Mouse (Mus musculus) neural tube, embryonic 10.5 days (tissue): ENCODE measurements around the gene Vps16.

Experiments
- DNase-seq: peaks from one replicate; pipeline ENCODE4 v3.0.0-alpha.2; 2017; ENCODE audit warnings: low spot score; ENCODE audit errors: extremely low spot score

Gene Vps16

DNA sequence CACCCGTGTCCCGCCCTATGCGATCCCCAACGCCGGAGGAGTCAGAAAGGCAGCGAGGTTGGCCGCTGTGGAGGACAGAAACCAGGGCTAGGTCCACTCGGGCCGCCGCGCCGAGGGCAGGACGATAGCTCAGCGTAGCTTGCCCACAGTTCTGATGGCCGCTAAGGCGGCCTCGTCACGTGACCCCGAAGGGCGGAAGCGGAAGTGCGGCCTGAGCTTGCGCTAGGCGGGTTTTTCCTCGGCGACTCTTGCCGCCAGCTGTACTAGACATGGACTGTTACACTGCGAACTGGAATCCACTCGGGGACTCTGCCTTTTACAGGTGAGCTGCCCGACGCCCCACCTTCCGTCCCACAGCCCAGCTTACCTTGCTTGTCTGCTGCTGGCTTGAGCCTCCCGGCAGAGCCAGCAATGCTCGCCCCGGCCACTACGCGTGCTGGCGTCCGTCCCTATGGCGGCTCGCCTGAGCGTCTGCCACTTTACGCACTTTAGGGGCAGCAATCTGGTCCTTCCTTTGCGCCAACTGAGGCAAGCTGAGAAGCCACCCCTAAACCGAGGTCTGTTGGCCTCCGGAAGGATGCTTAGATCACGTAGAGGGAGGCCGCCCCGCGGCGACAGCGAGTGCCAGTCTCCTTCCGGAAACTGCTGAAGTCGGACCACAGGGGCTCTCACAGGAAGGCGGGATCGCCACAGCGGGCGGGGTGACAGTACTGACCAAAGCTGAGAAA is at the start of gene Vps16, which contains the start of gene Pced1a:
Vps16 (plus strand) TSS at position 214 of the 728 bp plus-strand sequence.
Pced1a (minus strand) TSS at position 576 of the 728 bp plus-strand sequence.
- peak; percentile 98 for DNase-seq

DNA sequence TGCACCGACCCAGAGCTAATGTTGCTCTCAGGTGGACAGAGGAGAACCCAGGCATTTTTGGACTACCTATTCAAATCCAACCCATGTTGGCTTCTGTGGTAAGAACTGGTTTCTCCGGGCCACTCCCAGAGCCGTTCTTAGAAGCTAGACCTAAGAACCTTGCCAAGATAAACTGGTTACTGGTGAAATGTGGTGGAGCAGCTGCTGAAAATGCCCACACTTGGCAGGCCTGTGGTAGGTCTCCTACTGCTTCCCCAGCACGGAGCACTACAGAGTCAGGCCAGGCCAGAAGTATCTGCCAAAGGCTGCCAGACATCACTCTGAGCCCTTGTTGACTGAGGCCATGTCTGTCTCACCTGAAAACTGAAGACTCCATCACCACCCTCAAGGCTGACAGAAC is 49.2 kb upstream of the Vps16 start:
- DNase-seq, result no peak

DNA sequence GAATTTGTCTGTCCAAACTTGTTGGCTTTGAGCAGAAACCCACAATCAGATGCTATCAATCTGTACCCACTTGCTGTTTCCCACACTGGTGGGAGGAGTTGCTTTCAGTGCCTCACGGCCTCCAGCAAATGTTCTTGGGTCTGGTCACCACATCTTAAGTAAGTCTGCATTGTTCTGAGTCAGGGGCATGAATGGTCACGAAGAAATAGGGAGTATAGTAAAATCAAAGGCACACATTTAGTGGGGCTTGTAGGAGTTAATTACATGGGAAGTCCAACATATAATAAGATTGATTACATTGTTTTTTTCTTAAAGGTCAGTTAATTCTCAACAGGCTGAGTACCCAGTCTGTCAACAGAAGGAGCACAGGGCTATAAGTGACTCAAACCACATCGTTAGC is 40.9 kb upstream of the Vps16 start:
- DNase-seq, result no peak

DNA sequence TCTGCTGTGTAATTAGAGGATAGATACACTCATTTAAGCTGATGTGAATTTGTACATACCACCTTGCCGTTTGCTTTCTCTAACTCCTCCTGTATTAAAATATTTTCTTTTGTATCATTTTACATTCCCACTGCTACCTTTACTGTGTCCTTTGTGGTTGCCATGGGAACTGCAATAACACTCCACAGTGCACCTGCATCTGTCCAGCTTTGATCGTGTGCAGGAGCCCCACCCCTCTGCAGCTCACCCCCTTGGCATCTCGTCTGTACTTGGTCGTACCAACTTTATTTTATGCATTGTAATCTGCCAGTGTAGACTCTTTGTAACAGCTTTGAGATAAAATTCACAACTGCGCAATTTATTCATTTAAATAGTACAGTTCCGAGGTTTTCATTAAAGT is 40.2 kb upstream of the Vps16 start:
- DNase-seq, result no peak

DNA sequence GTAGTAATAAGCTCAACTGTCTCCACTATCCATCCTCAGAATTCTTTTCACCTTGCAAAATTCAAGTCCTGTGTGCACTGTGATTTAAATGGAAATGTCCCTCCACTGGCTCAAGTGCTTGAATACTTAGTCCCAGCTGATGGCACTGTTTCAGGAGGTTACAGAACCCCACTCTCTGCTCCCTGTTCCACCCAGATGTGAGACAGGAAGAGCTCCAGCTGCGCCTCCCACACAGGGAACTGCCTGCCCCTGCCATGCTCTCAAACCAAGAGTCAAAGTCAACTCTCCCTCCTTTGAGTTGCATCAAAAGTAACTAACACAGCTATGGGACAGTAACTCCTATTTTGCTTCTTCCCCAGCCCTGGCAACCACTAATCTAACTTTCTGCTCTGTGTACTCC is 37.9 kb upstream of the Vps16 start:
- no peak for DNase-seq

DNA sequence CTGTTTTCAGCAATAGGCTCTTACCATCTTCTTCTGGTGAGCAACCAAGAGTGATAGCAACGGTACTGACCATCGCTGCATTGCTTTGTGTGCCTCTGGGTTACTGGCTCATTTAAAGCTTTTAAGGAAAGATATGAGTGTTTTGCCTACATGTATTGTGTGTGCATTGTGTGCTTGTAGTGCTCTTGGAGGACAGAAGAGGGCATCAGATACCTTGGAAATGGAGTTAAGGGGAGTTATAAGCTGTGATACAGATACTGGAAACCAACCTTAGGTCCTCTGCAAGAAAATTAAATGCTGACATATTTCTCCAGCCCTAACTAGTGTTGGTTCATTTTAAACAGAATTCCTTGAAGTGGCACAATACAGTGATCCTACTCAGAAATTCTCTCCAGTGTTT is 35.3 kb upstream of the Vps16 start:
- no peak for DNase-seq

DNA sequence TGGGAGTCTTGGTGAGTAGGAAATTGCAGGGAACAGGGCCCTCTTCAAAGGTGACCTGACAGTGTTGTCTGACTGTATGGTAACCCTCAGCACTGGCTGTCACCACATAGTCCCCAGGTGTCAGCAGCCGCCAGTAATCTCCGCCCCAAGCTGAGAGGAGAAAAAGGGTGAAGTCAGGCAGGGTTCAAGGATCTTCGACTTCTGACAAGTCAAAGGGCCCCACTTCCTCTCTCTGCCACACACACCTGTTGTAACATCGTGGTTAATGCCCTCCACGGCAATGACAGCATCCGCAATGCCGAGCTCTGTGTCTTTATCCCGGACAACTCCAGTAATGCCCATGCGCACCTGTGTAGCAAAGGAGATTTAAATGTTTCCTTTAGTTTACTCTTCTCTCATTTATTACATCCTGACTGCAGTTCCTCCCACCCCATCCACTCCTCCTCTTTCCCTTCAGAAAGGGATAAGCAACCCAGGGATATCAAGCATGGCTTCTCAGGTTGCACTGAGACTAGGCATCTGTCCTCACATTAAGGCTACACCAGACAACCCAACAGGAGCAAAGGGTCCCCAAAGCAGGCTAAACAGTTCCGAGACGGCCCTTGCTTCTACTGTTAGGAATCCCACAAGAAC is 33.0 kb upstream of the Vps16 start:
- DNase-seq, result no peak

DNA sequence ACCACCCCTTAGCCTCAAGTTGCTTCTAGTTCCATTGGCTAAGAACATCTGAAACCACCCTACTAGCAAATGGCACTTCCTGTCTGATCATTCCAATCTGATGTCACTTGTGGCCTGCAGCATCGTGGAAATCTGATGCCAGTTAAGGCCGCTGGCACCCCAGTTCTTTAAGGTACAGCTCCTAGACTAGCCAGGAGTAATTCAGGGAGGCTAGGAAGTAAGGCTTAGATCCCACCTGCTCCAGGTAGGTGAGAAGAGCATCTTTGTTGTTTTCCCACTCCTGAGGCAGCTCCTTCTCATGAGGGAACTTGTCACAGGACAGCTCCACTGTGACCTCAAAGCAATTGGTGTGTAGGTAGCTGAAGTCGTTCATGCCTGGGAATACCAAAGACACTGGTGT is 31.3 kb upstream of the Vps16 start:
- DNase-seq, result no peak

DNA sequence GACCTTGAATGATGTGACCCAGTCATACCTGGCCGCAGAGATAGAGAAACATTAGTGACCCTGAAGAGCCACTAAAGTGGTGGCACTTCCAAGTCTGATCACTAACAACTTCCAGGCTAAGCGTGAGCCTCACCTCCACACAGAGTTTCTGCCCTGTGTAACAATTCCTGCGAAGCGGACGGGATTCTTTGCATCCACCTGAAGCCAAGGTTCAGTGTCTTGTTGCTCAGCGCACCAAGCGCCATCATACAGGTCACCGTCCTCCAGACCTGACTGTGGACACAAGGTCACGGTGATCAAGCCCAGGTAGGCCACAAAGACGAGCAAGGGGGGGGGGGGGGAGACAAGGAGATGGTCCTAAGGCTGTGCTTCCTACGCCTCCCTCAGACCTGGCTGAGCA is 28.4 kb upstream of the Vps16 start:
- DNase-seq, result no peak

DNA sequence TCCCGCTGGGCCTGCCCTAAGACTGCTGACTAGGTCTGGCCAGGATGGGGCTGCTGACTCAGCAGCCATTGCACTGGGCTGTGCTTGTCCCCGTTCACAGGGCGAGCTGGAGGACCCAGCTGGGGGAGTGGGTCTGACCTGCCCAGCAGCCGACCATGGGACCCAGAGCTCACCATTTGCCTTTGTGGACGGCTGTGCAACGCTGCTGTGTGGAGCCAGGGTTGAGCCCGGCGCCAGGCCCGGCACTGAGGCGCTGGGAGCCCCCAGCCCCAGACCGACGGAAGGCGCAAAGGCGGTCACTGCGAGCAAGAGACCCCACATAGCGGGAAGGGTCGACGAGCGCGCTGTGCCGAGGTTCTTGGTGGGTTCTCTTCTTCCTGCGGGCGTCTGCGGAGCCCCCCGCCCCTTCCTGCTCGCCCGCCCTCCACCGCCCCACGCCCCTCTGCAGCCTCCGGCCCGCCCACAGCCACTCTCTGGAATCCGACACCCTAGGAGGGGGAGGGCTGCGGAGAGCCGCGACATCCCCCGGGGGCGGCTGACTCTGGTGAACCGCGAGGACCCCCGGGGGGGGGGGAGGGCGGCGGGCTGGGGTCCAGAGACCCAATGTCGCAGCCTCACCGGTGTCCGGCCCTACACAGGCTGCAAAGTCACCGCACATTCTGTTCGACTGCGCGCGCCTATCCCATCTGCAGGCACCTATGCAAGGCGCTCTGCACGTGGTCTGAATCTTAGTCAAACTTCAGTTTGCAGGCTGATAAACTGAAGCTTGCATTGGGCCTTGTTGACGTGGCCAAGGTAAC is 26.8 kb upstream of the Vps16 start, which contains the start of gene Cpxm1:
Cpxm1 (minus strand) TSS at position 389 of the 800 bp plus-strand sequence.
- peak; percentile 81 for DNase-seq

DNA sequence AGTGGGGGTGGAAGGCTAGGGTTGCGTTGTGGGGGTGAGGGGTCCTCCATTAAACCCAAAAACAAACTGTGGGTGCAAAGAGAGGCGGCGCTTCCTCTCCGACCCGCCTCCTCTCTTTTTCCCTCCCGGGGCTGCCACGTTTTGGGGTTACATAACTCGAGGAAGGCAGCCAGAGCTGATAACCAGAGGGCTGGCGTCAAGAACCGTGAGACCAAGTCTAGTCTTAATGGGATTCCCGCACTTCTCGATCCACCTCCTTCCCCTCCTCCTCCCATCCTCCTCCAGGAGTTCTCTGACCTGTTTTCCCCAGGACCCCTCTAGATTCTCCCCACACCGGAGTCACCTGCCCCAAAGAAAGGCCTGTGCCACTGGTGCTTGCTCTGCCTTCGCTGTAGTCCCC is 26.0 kb upstream of the Vps16 start:
- no peak for DNase-seq

DNA sequence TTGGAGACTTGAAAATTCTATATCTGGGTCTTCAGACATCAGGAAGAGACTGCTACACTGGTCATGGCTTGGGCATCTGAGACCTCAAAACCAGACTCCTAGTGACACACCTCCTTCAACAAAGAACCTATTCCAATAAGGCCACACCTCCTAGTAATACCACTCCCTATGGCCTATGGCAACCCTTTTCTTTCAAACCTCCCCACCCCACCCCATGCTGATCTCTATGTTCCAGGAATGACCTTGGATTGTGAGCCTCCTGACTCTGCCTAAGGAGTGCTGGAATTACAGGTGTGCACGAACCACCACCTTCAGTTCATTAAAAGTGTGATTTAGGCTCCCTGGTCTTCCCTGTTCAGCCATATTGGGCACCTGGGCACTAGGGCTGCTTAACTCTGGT is 24.1 kb upstream of the Vps16 start:
- DNase-seq, result no peak

DNA sequence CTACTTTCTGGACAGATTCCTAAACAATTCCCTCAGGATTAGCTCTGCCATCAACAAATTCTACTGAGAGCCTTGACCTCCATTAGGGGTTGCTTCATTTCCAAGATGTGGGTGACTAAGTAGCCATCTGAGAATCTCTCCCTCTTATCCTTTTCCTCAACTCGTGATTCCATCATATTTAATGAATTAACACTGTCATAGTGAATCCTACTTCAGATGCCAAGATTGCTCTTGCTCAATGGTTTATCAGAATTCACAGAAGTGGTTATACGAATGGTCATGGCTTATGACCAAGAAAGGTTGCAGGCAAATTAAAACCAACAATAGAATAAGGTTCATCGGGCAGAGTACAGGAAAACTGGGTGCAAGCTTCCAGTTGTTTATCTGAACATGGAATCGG is 22.2 kb upstream of the Vps16 start:
- DNase-seq, result no peak

DNA sequence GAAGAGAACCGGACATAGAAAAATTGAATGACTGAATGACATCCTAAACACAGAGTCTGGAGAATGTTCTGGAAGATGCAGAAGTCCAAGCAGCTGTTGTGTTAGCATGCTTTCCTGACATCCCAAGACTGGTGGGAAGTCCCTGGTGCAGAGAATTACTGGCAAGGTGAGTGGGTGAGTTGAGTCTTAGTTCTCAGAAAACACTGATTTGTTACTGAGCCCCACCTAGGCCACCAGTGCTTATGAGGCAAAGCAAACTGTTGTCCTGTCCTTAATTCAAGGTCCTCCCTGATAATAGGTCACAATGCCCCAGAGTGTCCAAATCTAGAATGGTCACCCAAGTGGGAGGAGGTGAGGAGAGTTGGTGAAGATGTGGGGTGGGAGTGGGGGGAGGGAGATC is 19.2 kb upstream of the Vps16 start, which contains the start of the genes Gm28372 and 1700020A23Rik:
Gm28372 (plus strand) TSS at position 301 of the 400 bp plus-strand sequence.
1700020A23Rik (plus strand) TSS at position 321 of the 400 bp plus-strand sequence.
- no peak for DNase-seq

DNA sequence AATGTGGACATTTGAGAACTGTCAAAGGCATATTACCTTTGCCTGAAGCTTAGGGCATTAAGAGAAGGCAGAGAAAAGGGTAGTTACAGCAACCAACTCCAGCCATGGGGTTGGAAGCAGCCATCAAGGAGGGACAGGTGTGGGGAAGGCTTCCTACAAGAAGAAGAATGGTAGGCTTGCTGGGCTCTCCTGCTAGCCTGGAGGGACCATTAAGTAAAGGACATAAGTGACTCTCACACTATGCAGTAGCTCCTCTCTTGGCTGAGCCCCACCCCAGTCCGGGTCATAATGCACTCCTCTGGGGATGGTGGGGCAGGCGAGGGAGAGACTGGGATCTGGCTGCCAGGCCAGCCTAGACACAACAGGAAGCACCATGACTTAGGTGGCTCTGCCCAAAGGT is 18.0 kb upstream of the Vps16 start, which contains the start of gene Tmem239:
Tmem239 (plus strand) TSS at position 301 of the 400 bp plus-strand sequence.
- no peak for DNase-seq

DNA sequence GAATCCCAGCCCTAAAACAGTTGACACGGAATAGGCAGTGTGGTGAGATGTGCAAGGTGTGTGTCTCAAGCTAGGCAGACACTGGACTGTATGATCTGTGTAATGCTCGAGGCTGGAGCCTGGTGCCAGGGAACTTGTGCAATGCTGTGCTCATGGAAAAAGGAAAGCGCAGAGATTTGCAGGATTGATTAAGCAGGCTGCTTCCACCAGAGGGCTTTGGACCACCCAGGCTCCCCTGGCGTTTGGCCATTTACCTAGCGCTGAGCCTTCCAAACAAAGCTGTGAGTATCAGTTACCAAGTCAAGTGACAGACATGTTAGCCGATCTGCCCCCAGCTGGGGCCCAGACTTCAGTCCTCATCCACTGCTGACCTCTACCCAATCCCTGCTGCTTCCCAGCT is 15.9 kb upstream of the Vps16 start:
- DNase-seq, result peak; percentile 32

DNA sequence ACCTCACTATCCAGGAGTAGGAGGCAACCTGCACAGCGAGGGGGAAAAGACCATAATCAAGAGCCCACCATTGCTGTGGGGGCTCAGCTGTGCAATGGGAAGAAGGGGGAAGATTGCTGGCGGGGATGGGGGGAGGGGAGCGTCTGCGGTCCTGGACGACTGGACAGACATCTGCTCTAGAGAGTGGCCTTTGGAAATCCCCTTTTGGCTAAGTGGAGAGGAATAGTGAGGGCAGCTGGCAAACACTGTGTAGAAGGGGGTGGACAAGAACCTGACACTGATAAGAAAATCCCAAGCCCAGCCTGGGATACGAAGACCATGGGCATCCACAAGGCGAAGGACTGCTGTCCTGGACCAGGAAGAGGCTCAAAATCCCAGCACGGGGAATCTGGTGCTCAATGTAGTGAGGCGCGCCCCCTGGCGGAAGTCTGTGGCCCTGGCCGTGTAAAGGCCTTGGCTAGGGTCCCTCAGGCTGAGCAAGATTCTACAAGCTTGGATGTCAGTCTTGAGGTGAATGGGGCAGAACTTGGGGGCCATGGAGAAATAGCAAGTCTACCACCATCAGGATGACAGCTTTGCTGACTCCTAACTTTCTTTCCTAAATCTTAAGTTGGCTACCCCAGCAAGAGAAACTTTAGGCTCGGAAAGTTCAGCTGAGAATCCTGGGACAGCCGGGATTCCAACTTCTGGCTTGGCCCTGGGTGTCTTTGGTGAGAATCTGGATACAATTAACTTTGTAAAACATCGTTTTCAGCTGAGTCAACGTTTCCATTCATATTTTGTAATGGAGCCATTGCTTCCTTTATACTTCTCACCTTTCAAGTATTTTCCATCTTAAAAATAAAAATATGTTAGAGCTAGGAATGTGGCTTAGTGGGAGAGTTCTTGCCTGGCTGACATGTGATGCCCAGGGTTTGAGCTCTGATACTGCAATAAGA is 12.3 kb upstream of the Vps16 start:
- DNase-seq, result peak; percentile 88

DNA sequence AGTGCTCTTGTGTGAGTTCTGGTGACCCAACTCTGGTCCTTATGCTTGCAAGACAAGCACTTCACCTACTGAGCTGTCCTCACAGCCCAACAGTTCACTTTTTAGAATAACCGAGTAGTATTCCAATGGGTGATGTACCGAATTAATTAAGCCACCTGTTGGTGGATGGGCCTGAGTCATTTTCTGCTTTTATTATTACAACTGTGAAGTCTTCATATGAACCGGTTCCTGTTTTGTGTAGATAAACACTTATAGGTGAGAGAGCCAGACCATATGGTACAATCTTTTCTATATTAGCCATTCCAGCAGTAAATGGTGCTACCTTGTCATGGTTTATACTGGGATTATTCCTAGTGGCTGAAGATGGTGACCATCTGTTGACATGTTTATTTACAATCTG is 11.4 kb upstream of the Vps16 start:
- no peak for DNase-seq

DNA sequence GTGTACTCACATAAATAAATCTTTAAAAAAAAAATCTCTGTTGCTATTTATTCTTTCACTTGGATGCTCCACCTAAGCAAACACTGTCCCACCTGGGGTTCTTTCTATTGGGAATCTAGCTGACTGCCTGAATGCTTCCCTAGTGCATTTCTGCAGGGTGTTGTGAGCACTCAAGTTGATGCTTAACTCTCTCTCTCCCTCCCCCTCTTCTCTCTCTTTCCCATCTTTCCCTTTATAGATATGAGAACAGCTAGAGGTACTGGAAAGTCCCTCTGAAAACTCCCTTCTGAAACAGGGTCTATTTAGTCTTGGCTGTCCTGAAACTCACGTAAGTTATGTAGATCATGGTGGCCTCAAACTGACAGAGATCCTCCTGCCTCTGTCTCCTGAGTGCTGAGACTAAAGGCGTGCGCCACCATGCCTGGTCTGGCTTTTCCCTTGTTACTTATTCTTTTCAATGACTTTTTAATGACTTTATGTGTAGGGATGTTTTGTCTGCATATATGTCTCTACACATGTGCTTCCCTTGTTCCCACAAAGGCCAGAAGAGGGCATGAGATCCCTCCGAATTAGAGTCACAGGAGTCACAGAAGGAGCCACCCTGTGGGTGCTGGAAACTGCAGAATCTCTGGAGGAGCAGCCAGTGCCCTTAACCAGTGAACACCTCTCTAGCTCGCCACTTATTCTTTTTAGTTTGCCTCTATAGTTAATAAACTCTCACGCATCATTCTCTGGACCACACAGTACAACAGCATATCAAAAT is 9.9 kb upstream of the Vps16 start:
- DNase-seq, result no peak
